In the genomic region with DNA sequence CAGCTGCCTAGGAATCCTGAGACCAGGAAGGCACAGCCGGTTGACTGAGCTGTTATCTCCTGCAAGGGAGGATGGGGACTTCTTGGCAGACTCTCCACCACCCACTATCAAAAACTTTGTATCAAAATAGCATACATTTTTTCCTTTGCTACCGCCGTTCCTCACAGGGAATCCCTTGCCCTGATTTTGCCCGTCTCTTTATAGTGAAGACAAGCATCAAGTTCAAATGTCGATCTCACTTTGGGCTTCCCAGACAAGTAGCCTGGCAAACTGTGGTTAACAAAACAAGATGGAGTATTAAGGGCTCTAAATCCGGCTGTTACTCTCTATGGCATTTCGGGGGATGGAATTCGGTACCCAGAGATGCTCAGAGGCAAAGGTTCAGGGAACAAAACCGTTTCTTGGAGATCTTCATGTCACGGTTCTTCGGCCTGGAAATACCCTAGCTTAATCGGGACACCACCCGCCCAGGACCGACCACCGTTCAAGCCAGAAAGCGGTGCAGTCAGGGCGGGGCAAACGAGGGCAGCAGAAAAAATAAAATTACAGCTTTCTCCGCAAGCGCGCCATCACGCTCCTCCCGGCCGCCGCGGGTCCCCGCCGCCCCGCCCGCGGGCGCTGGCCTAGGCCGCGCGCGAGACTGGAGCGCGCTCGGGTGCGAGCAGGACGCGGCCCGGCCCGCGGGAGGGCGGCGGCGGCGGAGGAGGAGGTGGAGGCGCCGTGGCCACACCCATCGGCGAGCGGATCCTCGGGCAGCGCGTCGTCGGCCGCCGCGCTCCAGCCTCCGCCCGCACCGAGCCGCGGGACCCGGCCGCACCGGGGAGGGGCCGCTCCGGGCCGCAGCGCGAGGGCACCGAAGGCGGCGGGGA, we compare ENCODE assay signal across 8 mouse cellular contexts. TPM values are rescaled to one million over a fixed set of nuclear protein-coding genes. Genes with fewer than 3 reads are reported as not detected.
DNase-seq lines count a peak whose midpoint lies in the region; ATAC-seq lines count a peak whose summit lies in the region.

Gene Arl8a, plus strand, starts transcription at position 748 of the 869 bp plus-strand sequence.

- H3K27ac ChIP-seq in hindbrain, embryonic 11.5 days (ENCODE audit: low read depth, low read length), result peak within 1 kb of the TSS; percentile 90

- DNase-seq in MN1 (ENCODE audit: low spot score), result peak; percentile 87
- DNase-seq in cerebellum, adult 9-11 months, result peak; percentile 90
- DNase-seq in frontal cortex, postnatal 10 days (ENCODE audit: low spot score in 2 of 2), result peak; percentile 76 to 87
- DNase-seq in hindbrain, embryonic 11.5 days (ENCODE audit: low spot score), result peak; percentile 91
- DNase-seq in layer of hippocampus, postnatal 25 days (ENCODE audit: extremely low spot score in 1 of 2, low spot score in 1 of 2), result peak; percentile 69 to 75
- DNase-seq in lung, postnatal 25 days (ENCODE audit: low spot score), result peak; percentile 88
- DNase-seq in retina, adult 2 months (ENCODE audit: low read depth, low spot score), result peak; percentile 66
- peak; percentile 85 for DNase-seq in thymus, postnatal 25 days

- peak within 1 kb of the TSS; percentile 84 for H3K4me2 ChIP-seq in hindbrain, embryonic 11.5 days (replicated peaks; ENCODE audit: low read depth, low read length)

- ATAC-seq in hindbrain, embryonic 11.5 days (ENCODE audit: low FRiP score), result peak; percentile 87

- H3K9ac ChIP-seq in hindbrain, embryonic 11.5 days (ENCODE audit: low read depth, low read length), result peak within 1 kb of the TSS; percentile 96

- no peaks in the 10 kb centered on the region; the same call in 1 of the 2 replicates for H3K27me3 ChIP-seq in hindbrain, embryonic 11.5 days (ENCODE audit: control insufficient read depth, insufficient read depth, low read length)

- WGBS in hindbrain, embryonic 11.5 days, result under 1% methylated on average over 64 of the region's 78 CpGs

- no peaks in the 10 kb centered on the region for H3K9me3 ChIP-seq in hindbrain, embryonic 11.5 days (ENCODE audit: control insufficient read depth, low read length)

- H3K4me3 ChIP-seq in hindbrain, embryonic 11.5 days (ENCODE audit: low read depth, low read length), result peak within 1 kb of the TSS; percentile 97

- H3K36me3 ChIP-seq in hindbrain, embryonic 11.5 days (ENCODE audit: control insufficient read depth, insufficient read depth, low read length), result no peaks in the 10 kb centered on the region

- H3K4me1 ChIP-seq in hindbrain, embryonic 11.5 days (replicated peaks; ENCODE audit: control insufficient read depth, insufficient read depth, low read length), result peaks cover 7% of the 10 kb centered on the region

RNA-seq across cellular contexts. Expression of gene Arl8a, which starts in this region (rescaled TPM):
- polyA plus RNA-seq in hindbrain, embryonic 11.5 days (2014; fragmentation: Nextera tagmentation; extraction: Ambion mirVana), result 84.5 and 84.6 TPM in 2 replicates
- 100 to 1,000 TPM; 259 to 264 TPM for total RNA-seq in layer of hippocampus, postnatal 25 days (2021)

Comparison
In these comparisons a context has a peak if more than half of its experiments do, and no peak if none do; other contexts are left out.
1. Peak in every context shown above with its lines: DNase-seq, ATAC-seq, H3K4me3 ChIP-seq and H3K27ac ChIP-seq.